Mouse (Mus musculus) induced T-regulatory cell, adult 2 months (primary cell): Measurements from ENCODE around the gene Golph3.
"Not testable (repeated sequence)": the region's sequence is repeated elsewhere in the genome, so short reads cannot be mapped to it uniquely, and the experiment has no call there.

Experiments used
- DNase-seq: peaks from one replicate; pipeline ENCODE4 v3.0.0-alpha.2; 2012; ENCODE audit warnings: low read depth

Gene Golph3

GRCm38 (mm10) chr15:12357459-12357858, 36.2 kb downstream of the Golph3 start:
- no peak for DNase-seq

GRCm38 (mm10) chr15:12358384-12358783, 37.1 kb downstream of the Golph3 start:
- DNase-seq, result no peak

DNA sequence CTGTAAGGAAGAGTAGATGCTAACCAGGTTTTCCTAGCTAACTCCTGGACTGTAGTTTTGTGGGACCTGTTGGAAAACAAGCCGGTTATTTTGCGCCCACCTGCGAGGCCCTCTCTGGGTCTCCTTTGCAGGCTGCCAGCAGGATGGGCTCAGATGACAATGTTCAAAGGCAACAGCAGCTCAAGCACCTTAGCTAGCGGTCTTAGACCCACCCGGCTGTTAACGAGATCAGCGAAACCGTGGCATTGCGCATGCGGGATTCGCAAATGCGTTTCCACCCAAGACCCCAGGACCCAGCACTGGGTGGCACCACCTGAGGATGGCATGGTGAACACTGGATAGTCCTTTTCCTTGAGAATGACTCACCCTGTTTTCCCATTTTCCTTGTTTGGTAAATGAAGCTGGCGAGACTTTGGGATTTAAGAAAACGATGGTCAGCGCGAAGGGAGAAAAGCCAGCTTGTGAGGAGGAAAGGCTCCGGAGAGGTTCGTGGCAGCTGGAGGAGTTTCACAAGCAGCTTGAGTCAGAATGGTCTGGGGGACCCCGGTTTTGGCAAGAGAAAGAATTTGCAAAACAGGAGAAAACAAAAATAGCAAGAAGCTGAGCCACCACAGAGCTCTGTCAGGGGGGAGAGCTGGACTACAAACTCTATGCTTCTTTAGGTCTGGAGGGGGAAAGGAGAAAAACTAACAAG, 39.4 kb downstream of the Golph3 start:
- DNase-seq, result no peak

DNA sequence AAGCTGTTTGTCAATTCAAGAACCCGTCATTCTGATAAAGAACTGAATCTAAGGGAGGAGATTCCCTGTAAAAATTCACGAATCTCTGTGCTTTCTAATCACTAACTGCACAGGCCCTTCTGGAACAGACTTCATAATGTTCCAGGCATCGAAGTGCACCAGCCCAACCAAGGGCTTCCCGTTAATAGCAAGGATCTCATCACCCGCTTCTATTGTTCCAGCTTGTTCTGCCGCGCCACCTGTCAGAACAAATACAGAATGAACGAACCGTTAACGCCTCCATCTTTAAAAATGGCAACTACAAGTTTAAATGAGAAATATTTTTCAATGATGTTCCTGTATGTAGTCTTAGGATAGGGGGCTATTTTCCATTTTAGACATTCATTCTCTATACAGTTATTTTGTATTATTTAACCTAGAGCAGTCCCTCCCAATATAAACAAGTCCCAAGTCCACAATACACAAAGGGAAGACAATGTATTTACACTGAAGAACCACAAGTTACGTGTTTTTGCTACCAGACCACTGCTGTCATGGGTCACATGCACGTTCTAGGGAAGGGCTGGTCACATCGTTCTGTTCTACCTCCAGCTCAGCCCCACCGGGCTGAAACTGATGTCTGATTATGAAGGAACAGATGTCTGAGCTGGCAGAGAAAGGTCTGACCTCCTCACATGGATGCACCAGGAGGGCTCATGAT, 40.9 kb downstream of the Golph3 start:
- DNase-seq, result no peak

- DNase-seq, result no peak
Measured at GRCm38 (mm10) chr15:12362701-12363040, 41.4 kb downstream of the Golph3 start.

DNA sequence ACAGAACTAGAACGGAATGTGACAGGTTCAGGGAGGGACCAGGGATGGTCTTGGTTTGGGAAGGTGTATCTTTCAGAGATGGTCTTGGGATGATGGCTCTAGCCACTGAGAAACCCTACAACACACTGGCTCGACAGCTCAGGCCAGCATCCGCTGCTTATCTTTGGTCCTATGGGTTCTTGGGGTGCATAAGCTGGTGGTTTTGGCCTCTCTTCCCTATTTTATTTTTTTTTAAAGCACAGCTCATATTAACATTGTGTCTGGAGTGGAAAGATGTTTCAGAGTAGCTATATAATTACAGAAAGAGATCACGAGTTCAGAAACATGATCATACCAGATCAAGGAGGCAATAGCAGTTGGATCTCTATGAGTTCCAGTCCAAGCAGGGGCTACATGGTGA, 42.8 kb downstream of the Golph3 start:
- no peak for DNase-seq

- DNase-seq, result no peak
Measured at GRCm38 (mm10) chr15:12365416-12366071, 44.3 kb downstream of the Golph3 start.

- no peak for DNase-seq
Measured at GRCm38 (mm10) chr15:12366072-12366469, 44.8 kb downstream of the Golph3 start.

- DNase-seq, result not testable (repeated sequence)
Measured at GRCm38 (mm10) chr15:12366580-12367305, 45.5 kb downstream of the Golph3 start.

DNA sequence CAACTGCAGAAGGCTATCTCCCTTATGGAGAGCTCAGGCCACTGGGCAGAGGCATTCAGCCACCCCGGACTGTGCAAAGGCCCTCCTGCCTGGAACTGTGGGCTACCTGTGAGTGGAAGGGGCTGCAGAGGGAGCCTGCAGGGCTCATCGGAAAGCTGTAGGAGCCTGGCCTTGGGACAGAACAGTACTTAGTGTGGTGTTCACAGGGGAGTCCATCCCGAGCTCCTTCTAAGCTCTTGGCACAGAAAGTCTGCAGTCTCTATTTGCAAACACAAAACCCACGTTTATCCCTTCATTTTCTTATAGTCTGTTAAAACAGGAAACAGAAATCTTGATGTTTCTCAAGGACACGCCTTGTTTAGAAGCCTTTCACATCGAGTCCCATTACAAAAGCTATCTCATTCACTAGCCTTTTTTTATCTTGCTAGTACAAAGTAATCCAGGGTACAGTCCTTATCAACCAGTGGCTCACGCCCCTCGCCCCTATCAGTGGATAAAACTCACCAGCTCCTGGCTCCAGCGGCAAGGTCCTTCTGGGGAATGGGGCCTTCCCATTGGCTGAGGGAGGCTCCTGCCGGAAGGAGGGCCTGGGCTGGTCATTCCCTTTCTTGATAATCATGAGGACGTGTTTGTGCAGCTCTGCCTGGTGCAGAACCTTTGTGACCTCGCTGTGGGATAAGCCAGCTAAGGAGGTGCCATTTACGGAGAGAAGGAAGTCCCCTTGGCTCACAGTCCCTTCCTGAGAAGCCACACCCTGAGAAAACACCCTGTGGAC, 46.2 kb downstream of the Golph3 start:
- no peak for DNase-seq

DNA sequence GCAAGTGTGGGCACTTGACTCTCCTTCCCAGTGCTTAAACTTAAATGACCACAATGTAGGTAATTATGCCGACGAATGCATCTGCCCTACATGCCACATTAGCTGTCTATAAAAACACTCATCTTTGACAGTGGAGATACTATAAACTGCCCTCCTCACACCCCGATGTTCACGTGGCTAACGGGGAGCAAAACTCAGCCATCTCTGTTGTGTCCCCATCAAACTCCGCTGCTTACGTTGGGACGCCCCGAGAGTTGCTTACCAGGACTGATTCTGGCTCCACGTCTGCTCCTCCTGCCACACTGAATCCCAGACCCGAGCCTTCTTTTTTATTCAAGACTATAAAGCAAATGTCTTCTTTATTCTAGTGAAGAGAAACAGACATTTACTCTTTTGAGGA, 47.1 kb downstream of the Golph3 start:
- DNase-seq, result no peak

DNA sequence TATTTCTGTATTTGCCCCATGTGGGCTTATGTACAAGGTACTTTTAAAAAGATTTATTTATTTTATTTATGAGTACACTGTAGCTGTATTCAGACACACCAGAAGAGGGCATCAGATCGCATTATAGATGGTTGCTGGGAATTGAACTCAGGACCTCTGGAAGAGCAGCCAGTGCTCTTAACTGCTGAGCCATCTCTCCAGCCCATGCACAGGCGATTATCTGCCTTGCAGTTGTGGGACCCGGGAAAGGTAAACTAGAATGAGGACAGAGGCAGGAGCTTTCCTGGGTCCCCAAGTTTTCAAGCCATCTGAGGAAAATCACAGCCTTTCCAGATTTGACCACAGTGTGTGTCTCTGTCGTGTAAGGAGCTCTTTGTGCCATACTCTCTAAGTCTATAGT, 47.6 kb downstream of the Golph3 start:
- DNase-seq, result no peak

DNA sequence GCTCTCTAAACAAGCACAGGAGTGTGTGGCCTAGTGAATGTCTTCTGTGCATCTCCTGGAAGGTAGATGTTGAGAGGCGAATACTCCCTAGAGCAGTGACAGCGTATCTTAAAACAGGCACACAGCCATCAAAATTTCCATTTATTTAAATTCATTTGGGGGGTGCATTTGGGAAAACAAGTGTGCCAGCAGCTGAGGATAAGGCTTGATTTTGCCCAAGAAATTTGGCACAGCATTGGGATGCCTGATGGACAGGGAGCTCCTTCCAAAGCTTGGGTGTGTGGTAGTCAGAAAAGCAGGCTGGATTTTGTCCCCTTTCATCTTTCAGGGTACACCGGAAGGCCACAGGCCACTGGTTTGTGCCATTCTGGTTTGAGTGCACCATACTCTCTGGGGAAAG, 48.8 kb downstream of the Golph3 start:
- no peak for DNase-seq

GRCm38 (mm10) chr15:12371183-12371582, 49.9 kb downstream of the Golph3 start:
- peak; percentile 86 for DNase-seq

GRCm38 (mm10) chr15:12373496-12373895, 52.2 kb downstream of the Golph3 start:
- DNase-seq, result no peak

DNA sequence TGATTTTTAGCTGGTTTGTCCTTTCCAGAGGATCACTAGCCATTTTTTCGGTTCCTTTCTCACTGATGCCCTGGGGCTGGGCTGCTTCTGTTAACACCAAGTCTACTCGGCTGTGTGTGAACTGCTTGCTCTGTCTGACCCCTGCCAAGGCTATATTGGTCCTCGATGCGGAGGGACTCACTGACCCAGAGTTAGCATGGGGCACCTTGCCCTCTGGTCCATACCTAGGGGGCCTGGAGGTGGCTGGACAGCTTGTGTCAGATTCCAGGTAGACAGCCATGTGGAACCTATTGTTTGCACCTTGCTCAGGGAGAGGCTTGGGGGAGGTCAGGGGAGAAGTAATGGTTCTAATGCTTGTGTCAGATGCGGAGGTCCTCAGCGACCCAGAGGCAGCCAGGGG, 52.7 kb downstream of the Golph3 start:
- DNase-seq, result no peak

GRCm38 (mm10) chr15:12374916-12375315, 53.7 kb downstream of the Golph3 start:
- no peak for DNase-seq

DNA sequence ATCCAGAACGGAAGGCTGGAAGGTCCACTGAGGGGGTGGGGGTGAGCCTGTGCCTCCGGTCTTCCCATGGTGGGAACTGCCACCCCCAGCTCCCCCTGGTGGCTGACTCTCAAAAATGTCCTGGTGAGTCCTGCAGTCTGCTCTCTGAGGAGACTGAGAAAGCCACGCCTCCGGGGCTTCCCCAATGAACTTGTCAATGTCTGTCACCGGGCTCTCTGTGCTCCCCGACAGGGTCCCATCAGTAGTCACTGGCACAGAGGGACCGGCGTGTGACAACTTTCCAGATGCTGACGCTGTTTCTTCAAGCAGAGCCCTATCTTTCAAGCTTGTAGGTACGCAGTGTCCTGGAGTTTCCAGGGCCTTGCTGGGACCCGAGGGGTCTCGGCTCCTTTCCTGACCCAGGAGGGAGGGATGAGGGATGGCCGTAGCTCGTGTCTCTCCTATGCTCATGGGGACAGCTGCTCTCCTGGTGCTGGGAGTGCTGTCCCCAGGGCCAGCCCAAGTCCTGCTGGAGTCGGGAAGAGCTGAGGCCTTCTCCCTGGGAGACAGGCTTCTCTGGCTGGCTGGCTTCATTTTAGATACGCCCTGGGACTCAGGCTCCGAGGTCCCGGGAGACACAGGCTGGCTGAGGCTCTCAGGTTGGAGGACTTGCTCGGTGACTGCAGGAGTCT, 54.5 kb downstream of the Golph3 start:
- DNase-seq, result peak; percentile 94

DNA sequence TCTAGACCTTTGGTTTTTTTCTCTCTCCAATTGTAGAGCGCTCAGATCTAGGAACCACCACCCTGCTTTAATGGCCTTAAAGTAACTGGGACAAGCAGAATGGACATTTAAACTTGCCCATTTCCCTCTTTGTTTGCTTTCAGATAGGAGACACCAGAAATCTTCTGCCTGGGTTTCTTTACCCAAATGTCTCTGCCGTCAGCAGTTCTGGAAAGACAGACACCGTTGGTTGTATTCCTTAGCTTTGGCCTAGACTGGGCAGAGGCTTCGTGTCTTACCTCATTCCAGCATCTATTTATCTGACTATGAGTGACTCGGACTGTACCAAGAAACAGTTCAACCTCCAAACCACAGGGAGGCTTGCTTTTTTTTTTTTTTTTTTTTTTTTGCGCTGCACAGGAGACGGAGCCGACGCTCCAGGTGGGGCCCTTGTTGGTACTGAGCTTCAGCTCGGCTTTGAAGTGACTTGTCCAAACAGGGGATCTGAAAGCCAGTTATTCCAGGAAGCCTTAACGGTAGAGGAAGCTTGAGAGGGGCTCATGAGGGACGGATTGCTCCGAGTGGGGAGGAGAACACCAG, 55.3 kb downstream of the Golph3 start:
- DNase-seq, result peak; percentile 21

- DNase-seq, result no peak
Measured at GRCm38 (mm10) chr15:12377800-12378199, 56.5 kb downstream of the Golph3 start.

- DNase-seq, result no peak
Measured at GRCm38 (mm10) chr15:12380057-12380456, 58.8 kb downstream of the Golph3 start.
